Mouse (Mus musculus): ENCODE results near the gene Rab17.

DNA sequence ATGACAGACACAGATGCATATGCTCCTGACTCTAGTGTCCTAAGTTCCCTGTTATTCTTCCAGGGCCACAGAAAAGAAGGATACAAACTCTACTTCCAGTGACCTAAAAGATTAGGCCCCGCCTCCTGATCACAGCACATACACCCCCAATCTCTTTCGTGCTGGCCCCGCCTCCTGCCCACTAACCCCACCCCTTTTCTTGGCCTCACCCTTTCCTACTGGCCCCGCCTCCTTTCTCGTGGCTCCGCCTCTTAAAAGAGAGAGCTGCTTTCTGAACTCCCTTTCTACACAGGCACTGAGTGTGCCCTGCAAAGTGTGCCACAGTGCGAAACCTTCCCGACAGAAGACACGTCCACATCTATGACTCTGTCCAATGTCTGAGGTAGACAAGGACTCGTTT, 24.3 kb downstream of the Rab17 start:
- TF ChIP-seq CTCF (IDR thresholded peaks at IDR 0.05; ENCODE audit: extremely low read depth, insufficient read length, insufficient replicate concordance, low read depth, low read length), result no peak
- no peak for TF ChIP-seq POLR2A (IDR thresholded peaks at IDR 0.05; ENCODE audit: low read depth, low read length)

Measured in small intestine, adult 2 months (tissue).